ENCODE assay signal across 7 mouse cellular contexts in genomic region chr13:33003523-33004413, GRCm38 (mm10). TPM values are rescaled to one million over a fixed set of nuclear protein-coding genes. Genes with fewer than 3 reads are reported as not detected.
DNase-seq lines count a peak whose midpoint lies in the region; ATAC-seq and TF ChIP-seq lines count a peak whose summit lies in the region.

No protein-coding gene starts in this region.

- DNase-seq in 3134 (ENCODE audit: extremely low read depth, insufficient read length, low spot score): peak; percentile 39
- DNase-seq in left cerebral cortex, adult 9 months (ENCODE audit: low spot score in 2 of 2): no peak
- no peak for DNase-seq in right cerebral cortex, postnatal 36 days (ENCODE audit: low spot score in 2 of 2)

- 60% methylated on average over 9 of the region's 9 CpGs for WGBS in limb, embryonic 12.5 days
- WGBS in neural tube, embryonic 15.5 days: 77% methylated on average over 9 of the region's 9 CpGs

- TF ChIP-seq CTCF in C2C12 (IDR thresholded peaks at IDR 0.05; ENCODE audit: control insufficient read depth, insufficient read depth, insufficient read length): no peak

- no peaks in the 10 kb centered on the region for H3K9me3 ChIP-seq in limb, embryonic 12.5 days
- no peaks in the 10 kb centered on the region for H3K9me3 ChIP-seq in neural tube, embryonic 15.5 days (replicated peaks)

- peak overlapping the region; percentile 44 for H3K9ac ChIP-seq in limb, embryonic 12.5 days (replicated peaks)
- H3K9ac ChIP-seq in neural tube, embryonic 15.5 days (replicated peaks): no peak overlapping the region

- 0 out of 2 replicates have a peak, but pooled peaks cover 5% of the 10 kb centered on the region for H3K4me1 ChIP-seq in limb, embryonic 12.5 days (replicated peaks)
- H3K4me1 ChIP-seq in neural tube, embryonic 15.5 days: 0 out of 2 replicates have a peak, but pooled peaks cover 3% of the 10 kb centered on the region

- H3K79me2 ChIP-seq in C2C12 (ENCODE audit: control insufficient read depth, insufficient read depth): no peaks in the 10 kb centered on the region

- no peaks in the 10 kb centered on the region for H3K27me3 ChIP-seq in C2C12 (ENCODE audit: control insufficient read depth, insufficient read depth, insufficient read length)
- no peaks in the 10 kb centered on the region for H3K27me3 ChIP-seq in limb, embryonic 12.5 days
- H3K27me3 ChIP-seq in neural tube, embryonic 15.5 days (replicated peaks): no peaks in the 10 kb centered on the region

- no peaks in the 10 kb centered on the region for H3K79me3 ChIP-seq in C2C12 (ENCODE audit: low read depth)

- peak overlapping the region; percentile 53 for H3K4me2 ChIP-seq in limb, embryonic 12.5 days
- H3K4me2 ChIP-seq in neural tube, embryonic 15.5 days: peak overlapping the region; percentile 44

- H3ac ChIP-seq in C2C12 (ENCODE audit: control insufficient read depth, insufficient read length, low read depth): peak overlapping the region; percentile 52

- peak overlapping the region; percentile 28 for H3K4me3 ChIP-seq in C2C12 (ENCODE audit: insufficient read depth, poor library complexity, severe bottlenecking)
- H3K4me3 ChIP-seq in limb, embryonic 12.5 days (replicated peaks): peak overlapping the region; percentile 34
- peak overlapping the region; percentile 25 for H3K4me3 ChIP-seq in neural tube, embryonic 15.5 days (replicated peaks)

- ATAC-seq in erythroblast, adult 5-6 weeks (replicated peaks; ENCODE audit: low FRiP score, poor library complexity, severe bottlenecking): peak; percentile 79
- peak; percentile 33; the same call in 1 of the 2 replicates for ATAC-seq in limb, embryonic 12.5 days (ENCODE audit: insufficient number of reproducible peaks, insufficient read depth, low FRiP score, low TSS enrichment, low read depth)
- ATAC-seq in neural tube, embryonic 15.5 days (ENCODE audit: low FRiP score): no peak

- peak overlapping the region; percentile 75 for H3K27ac ChIP-seq in limb, embryonic 12.5 days
- H3K27ac ChIP-seq in neural tube, embryonic 15.5 days (replicated peaks): 0 out of 2 replicates have a peak overlapping the region, but pooled peaks have one; percentile 46

- no peaks in the 10 kb centered on the region for H3K36me3 ChIP-seq in C2C12 (ENCODE audit: control insufficient read depth, insufficient read depth)
- no peaks in the 10 kb centered on the region for H3K36me3 ChIP-seq in limb, embryonic 12.5 days
- H3K36me3 ChIP-seq in neural tube, embryonic 15.5 days: no peaks in the 10 kb centered on the region

TF ChIP-seq in C2C12, 6 proteins besides CTCF, POLR2A, EP300 and RAD21:
- TF ChIP-seq MYOD1 (IDR thresholded peaks at IDR 0.05; ENCODE audit: control insufficient read depth, insufficient read length, low read depth) (no peak), USF1 (IDR thresholded peaks at IDR 0.05; ENCODE audit: low read depth) (peak; percentile 62), MYOG (IDR thresholded peaks at IDR 0.05; ENCODE audit: control insufficient read depth, extremely low read depth, insufficient read length) (no peak), MAX (IDR thresholded peaks at IDR 0.05) (peak; percentile 35), CEBPB (IDR thresholded peaks at IDR 0.05; ENCODE audit: low read depth) (no peak), FOSL1 (IDR thresholded peaks at IDR 0.05; ENCODE audit: insufficient read depth, low read length, poor library complexity, severe bottlenecking) (no peak)

RNA-seq across cellular contexts. Expression of gene Serpinb9, which starts 0.7 kb away (rescaled TPM):
- 4.0 TPM for polyA plus RNA-seq in C2C12 (2012; fragmentation: generic; extraction: Trizol)
- 10.9 and 13.3 TPM in 2 replicates for total RNA-seq in erythroblast, adult 5-6 weeks (2015; ENCODE audit: low replicate concordance)
- total RNA-seq in erythroblast, adult 5-6 weeks (2017; ENCODE audit: low replicate concordance): 10.1 and 11.4 TPM in 2 replicates
- polyA plus RNA-seq in limb, embryonic 12.5 days (2016; fragmentation: Nextera tagmentation; extraction: Ambion mirVana): 1.6 and 1.7 TPM in 2 replicates
- 2.0 and 4.3 TPM in 2 replicates for polyA plus RNA-seq in neural tube, embryonic 15.5 days (2015; fragmentation: Nextera tagmentation; extraction: Ambion mirVana)

RNA-seq across cellular contexts. Expression of gene Serpinb9b, which starts 23.4 kb away (rescaled TPM):
- 1.1 TPM for polyA plus RNA-seq in C2C12 (2012; fragmentation: generic; extraction: Trizol)
- 0.63 TPM in 1 of 2 replicates, not detected in the other for total RNA-seq in erythroblast, adult 5-6 weeks (2015; ENCODE audit: low replicate concordance)
- total RNA-seq in erythroblast, adult 5-6 weeks (2017; ENCODE audit: low replicate concordance): not detected in 2 replicates
- polyA plus RNA-seq in limb, embryonic 12.5 days (2016; fragmentation: Nextera tagmentation; extraction: Ambion mirVana): not detected in 2 replicates
- 0.32 and 0.50 TPM in 2 replicates for polyA plus RNA-seq in neural tube, embryonic 15.5 days (2015; fragmentation: Nextera tagmentation; extraction: Ambion mirVana)

RNA-seq across cellular contexts. Expression of gene Serpinb6b, which starts 38.8 kb away (rescaled TPM):
- polyA plus RNA-seq in C2C12 (2012; fragmentation: generic; extraction: Trizol): 1.0 TPM
- total RNA-seq in erythroblast, adult 5-6 weeks (2015; ENCODE audit: low replicate concordance): 24.2 and 40.5 TPM in 2 replicates
- total RNA-seq in erythroblast, adult 5-6 weeks (2017; ENCODE audit: low replicate concordance): 25.4 and 36.4 TPM in 2 replicates
- polyA plus RNA-seq in limb, embryonic 12.5 days (2016; fragmentation: Nextera tagmentation; extraction: Ambion mirVana): 0.43 and 1.0 TPM in 2 replicates
- 1.4 and 4.0 TPM in 2 replicates for polyA plus RNA-seq in neural tube, embryonic 15.5 days (2015; fragmentation: Nextera tagmentation; extraction: Ambion mirVana)
